Mouse (Mus musculus) cortical plate, adult 2 months (tissue): Measurements from ENCODE around the gene Trip10.

Experiments
- CTCF ChIP-seq: fragments of 200-500 bp; IDR thresholded peaks from 2 replicates; pipeline ENCODE4 v1.5.1; 2011; ENCODE audit warnings: mild to moderate bottlenecking, control low read depth, low read length; ENCODE audit not compliant: insufficient read depth; ENCODE audit errors: extremely low read depth
- POLR2A ChIP-seq: fragments of 200-500 bp; IDR thresholded peaks from 2 replicates; pipeline ENCODE4 v1.6.1; 2011; ENCODE audit warnings: mild to moderate bottlenecking, low read length, control low read depth; ENCODE audit not compliant: insufficient read depth; ENCODE audit errors: extremely low read depth

DNA sequence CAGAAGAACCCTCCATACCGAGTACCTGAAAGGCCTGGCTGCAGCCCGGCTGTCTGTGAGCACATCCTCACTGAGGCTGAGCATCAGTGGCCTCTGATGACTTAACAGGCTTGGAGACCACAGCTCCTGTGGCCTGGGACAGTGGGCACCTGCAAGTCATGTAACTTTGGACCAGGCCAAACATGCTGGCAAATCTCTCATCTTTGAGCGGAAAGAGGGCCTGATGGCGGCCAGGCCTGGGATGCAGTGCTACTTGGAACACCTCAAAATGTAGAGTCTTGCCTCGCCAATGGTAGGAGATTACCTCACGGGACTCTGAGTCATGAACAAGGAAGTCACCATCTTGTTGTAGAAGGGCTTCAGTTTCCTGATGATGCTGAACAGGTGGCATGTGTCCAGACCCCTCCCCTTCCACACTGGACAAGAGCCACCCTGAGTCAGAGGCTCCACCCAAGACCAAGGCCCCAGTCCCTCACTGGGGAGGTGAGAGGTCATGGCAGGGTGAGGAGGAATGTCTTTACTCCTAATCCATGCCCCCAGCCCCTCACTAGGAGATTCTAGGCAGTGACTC lies 18.4 kb downstream of the Trip10 start:
- TF ChIP-seq POLR2A: no peak
- TF ChIP-seq CTCF: no peak
